15 mouse cellular contexts compared by ENCODE assay signal in the genomic region with DNA sequence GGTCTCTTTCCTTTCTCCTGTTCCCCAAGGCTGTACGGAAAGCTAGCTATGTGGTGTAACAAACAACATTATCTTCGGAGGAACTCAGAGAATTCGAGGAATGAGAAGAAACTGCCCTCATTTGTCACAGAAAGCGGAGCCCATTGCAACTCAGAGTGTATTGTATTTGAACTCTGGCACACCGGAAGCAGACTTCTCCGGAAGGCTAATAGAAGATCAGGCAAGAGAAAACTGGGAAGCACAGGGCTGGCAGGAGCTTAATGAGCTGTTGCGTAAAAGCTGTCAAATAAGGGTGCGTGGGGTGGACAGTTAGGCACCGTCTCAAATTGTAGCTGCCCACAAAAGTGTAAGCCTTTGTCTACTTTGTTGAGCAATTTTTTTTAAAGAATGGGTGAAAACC. TPM values are rescaled to one million over a fixed set of nuclear protein-coding genes. Genes with fewer than 3 reads are reported as not detected.
DNase-seq lines count a peak whose midpoint lies in the region; ATAC-seq and TF ChIP-seq lines count a peak whose summit lies in the region.
"Had no signal": no experiment of that assay in that cellular context is flagged by ENCODE, and none has a peak within 500 bp of the region (broad histone marks: within the 10 kb centered on the region; RNA-seq: fewer than 3 reads in every experiment).

No protein-coding gene starts in this region.

- H3K9ac ChIP-seq in lung, embryonic 16.5 days (ENCODE audit: low read length), result no peak overlapping the region
- no peak overlapping the region for H3K9ac ChIP-seq in forebrain, embryonic 16.5 days (replicated peaks; ENCODE audit: low read depth, low read length)
- H3K9ac ChIP-seq: hindbrain, embryonic 14.5 days; limb, embryonic 15.5 days had no signal

- WGBS in lung, embryonic 16.5 days, result 10% methylated on average over 9 of the region's 9 CpGs
- 18% methylated on average over 9 of the region's 9 CpGs for WGBS in lung, adult 2 months
- WGBS in forebrain, embryonic 16.5 days, result 30% methylated on average over 9 of the region's 9 CpGs

- H3K36me3 ChIP-seq in lung, embryonic 16.5 days (ENCODE audit: control insufficient read depth, insufficient read depth, low read length), result no peaks in the 10 kb centered on the region
- H3K36me3 ChIP-seq in forebrain, embryonic 16.5 days (ENCODE audit: control insufficient read depth, insufficient read depth), result no peaks in the 10 kb centered on the region
- H3K36me3 ChIP-seq: G1E; limb, embryonic 15.5 days had no signal

- peak overlapping the region; percentile 60 for H3K27ac ChIP-seq in lung, embryonic 16.5 days (ENCODE audit: low read length)
- no peak overlapping the region for H3K27ac ChIP-seq in forebrain, embryonic 16.5 days (ENCODE audit: low read length)
- H3K27ac ChIP-seq: hindbrain, embryonic 14.5 days; limb, embryonic 15.5 days had no signal

- peaks cover 24% of the 10 kb centered on the region for H3K4me1 ChIP-seq in lung, embryonic 16.5 days (replicated peaks; ENCODE audit: control insufficient read depth, insufficient read depth, low read length)
- peaks cover 12% of the 10 kb centered on the region for H3K4me1 ChIP-seq in lung, adult 2 months (ENCODE audit: control insufficient read depth, insufficient read depth, low read length)
- peaks cover 4% of the 10 kb centered on the region for H3K4me1 ChIP-seq in forebrain, embryonic 16.5 days (replicated peaks; ENCODE audit: control insufficient read depth, insufficient read depth, low read length)

- H3K27me3 ChIP-seq in lung, embryonic 16.5 days (ENCODE audit: control insufficient read depth, insufficient read depth, low read depth, low read length), result no peaks in the 10 kb centered on the region
- H3K27me3 ChIP-seq in forebrain, embryonic 16.5 days (replicated peaks; ENCODE audit: control insufficient read depth, insufficient read depth, low read length), result no peaks in the 10 kb centered on the region
- H3K27me3 ChIP-seq: limb, embryonic 15.5 days had no signal

- ATAC-seq in lung, embryonic 16.5 days (ENCODE audit: low read depth), result peak; percentile 47
- ATAC-seq in forebrain, embryonic 16.5 days, result no peak
- ATAC-seq: midbrain, embryonic 16.5 days had no signal

- H3K4me3 ChIP-seq in lung, embryonic 16.5 days (ENCODE audit: low read length), result no peak overlapping the region
- H3K4me3 ChIP-seq in lung, adult 2 months (replicated peaks; ENCODE audit: extremely low read depth, low read depth, low read length), result no peak overlapping the region
- H3K4me3 ChIP-seq in forebrain, embryonic 16.5 days (replicated peaks; ENCODE audit: low read length), result no peak overlapping the region
- H3K4me3 ChIP-seq: limb, embryonic 15.5 days had no signal

- no peak for TF ChIP-seq POLR2A in lung, adult 2 months (IDR thresholded peaks at IDR 0.05; ENCODE audit: borderline replicate concordance, extremely low read depth, low read depth, low read length)

- H3K9me3 ChIP-seq in lung, embryonic 16.5 days (ENCODE audit: control insufficient read depth, low read length), result no peaks in the 10 kb centered on the region
- no peaks in the 10 kb centered on the region for H3K9me3 ChIP-seq in forebrain, embryonic 16.5 days (ENCODE audit: control insufficient read depth, low read length)
- H3K9me3 ChIP-seq: G1E; limb, embryonic 15.5 days had no signal

- no peak for TF ChIP-seq CTCF in lung, adult 2 months (IDR thresholded peaks at IDR 0.05; ENCODE audit: insufficient read depth, low read length)

- no peak overlapping the region for H3K4me2 ChIP-seq in lung, embryonic 16.5 days (ENCODE audit: low read depth, low read length)
- H3K4me2 ChIP-seq in forebrain, embryonic 16.5 days (ENCODE audit: low read length), result no peak overlapping the region
- H3K4me2 ChIP-seq: hindbrain, embryonic 14.5 days; limb, embryonic 15.5 days had no signal

- DNase-seq in adrenal gland, postnatal 14 days, result peak; percentile 3
- DNase-seq in adrenal gland, adult 18-20 months (ENCODE audit: low spot score in 2 of 2), result no peak
- no peak for DNase-seq in lung, adult 2 months
- DNase-seq in kidney, postnatal 10 days, result peak; percentile 53
- DNase-seq in right cerebral cortex, postnatal 36 days (ENCODE audit: low spot score in 2 of 2), result no peak
- DNase-seq in layer of hippocampus, adult 18-20 months (ENCODE audit: low spot score in 2 of 2), result no peak
- DNase-seq: cerebellum, adult 2 months; gastrocnemius, postnatal 10 days; thymus, adult 18-20 months had no signal

RNA-seq across cellular contexts. Expression of a gene that starts 10.7 kb away (rescaled TPM):
- 0.15 TPM in 1 of 2 replicates, not detected in the other for total RNA-seq in adrenal gland, postnatal 14 days (2021)
- total RNA-seq in adrenal gland, adult 18-20 months (2021), result not detected
- 0.40 and 0.58 TPM in 2 replicates for polyA plus RNA-seq in lung, embryonic 16.5 days (2015; fragmentation: Nextera tagmentation; extraction: Ambion mirVana)
- 0.14 and 0.24 TPM in 2 replicates for polyA plus RNA-seq in lung, adult 2 months (2012; rRNA removed)
- 0.20 TPM in 1 of 2 replicates, not detected in the other for polyA plus RNA-seq in forebrain, embryonic 16.5 days (2015; fragmentation: Nextera tagmentation; extraction: Ambion mirVana)
- total RNA-seq in layer of hippocampus, adult 18-20 months (2021), result under 1 TPM; 0.15 to 0.20 TPM
- polyA plus RNA-seq: G1E had no signal

Comparison
In these comparisons a context has a peak if more than half of its experiments do, and no peak if none do; other contexts are left out.
1. DNase-seq: peak in adrenal gland, postnatal 14 days (single experiment) and kidney, postnatal 10 days (single experiment); none in adrenal gland, adult 18-20 months (0 of 2), lung, adult 2 months (single experiment), right cerebral cortex, postnatal 36 days (0 of 2) and layer of hippocampus, adult 18-20 months (0 of 2).